Mouse (Mus musculus) neural tube, embryonic 14.5 days (tissue): Measurements from ENCODE around the gene Ndst2. TPM values are rescaled to one million over a fixed set of nuclear protein-coding genes. Genes with fewer than 3 reads are reported as not detected.

Experiments used
- ATAC-seq: fragments of 200-750 bp; cut with Nextera tagmentation; 2 replicates; pipeline ENCODE4 v1.8.0; 2017; ENCODE audit warnings: low read depth, mild to moderate bottlenecking, moderate TSS enrichment, moderate library complexity
- H3K27ac ChIP-seq: fragments of 300-500 bp; sonication (generic); 2 replicates; pipeline ENCODE4 v1.5.1; 2014; ENCODE audit warnings: low read depth, mild to moderate bottlenecking, control low read depth, low read length, moderate library complexity, mixed read lengths
- H3K27me3 ChIP-seq: fragments of 300-500 bp; sonication (generic); 2 replicates; pipeline ENCODE4 v1.6.1; 2014; ENCODE audit warnings: low read length; ENCODE audit not compliant: control insufficient read depth, insufficient read depth
- H3K36me3 ChIP-seq: fragments of 300-500 bp; sonication (generic); 2 replicates; pipeline ENCODE4 v1.6.1; 2014; ENCODE audit warnings: low read length, mixed read lengths; ENCODE audit not compliant: control insufficient read depth, insufficient read depth
- H3K4me1 ChIP-seq: fragments of 300-500 bp; sonication (generic); 2 replicates; pipeline ENCODE4 v1.6.1; 2014; ENCODE audit warnings: low read length; ENCODE audit not compliant: control insufficient read depth, insufficient read depth
- H3K4me2 ChIP-seq: fragments of 300-500 bp; sonication (generic); 2 replicates; pipeline ENCODE4 v1.6.1; 2014; ENCODE audit warnings: mild to moderate bottlenecking, low read depth, low read length, control low read depth
- H3K4me3 ChIP-seq: fragments of 300-500 bp; sonication (generic); 2 replicates; pipeline ENCODE4 v1.5.1; 2014; ENCODE audit warnings: low read depth, low read length, control low read depth, mixed read lengths
- H3K9ac ChIP-seq: fragments of 300-500 bp; sonication (generic); replicated peaks from 2 replicates; pipeline ENCODE4 v1.6.1; 2014; ENCODE audit warnings: low read depth, mild to moderate bottlenecking, control low read depth, low read length, mixed read lengths
- H3K9me3 ChIP-seq: fragments of 300-500 bp; sonication (generic); 2 replicates; pipeline ENCODE4 v1.6.1; 2016; ENCODE audit warnings: low read length; ENCODE audit not compliant: control insufficient read depth
- WGBS: fragments of 180-500 bp; shearing (Covaris S2); extraction: QIAGEN DNeasy Blood & Tissue Kit; methylation state at CpG from one replicate; pipeline ENCODE4 v1.1.7; 2014; 5-methylcytosine and 5-hydroxymethylcytosine counted together
- polyA plus RNA-seq: library from polyadenylated mRNA; unstranded; fragments of >200 nt; fragmentation: Nextera tagmentation; extraction: Ambion mirVana; gene quantifications from 2 replicates; pipeline ENCODE4 v1.2.1, GENCODE M21; 2014

Ndst2 gene
- 17.7 and 17.8 TPM in 2 replicates for polyA plus RNA-seq

GRCm38 (mm10) chr14:20733952-20734774 is at the start of gene Ndst2:
Gene Ndst2, minus strand, starts transcription at chr14:20734562.
- Histone ChIP-seq H3K9ac (peak within 1 kb of the TSS; percentile 77), H3K36me3 (peaks cover 24% of the 10 kb centered on the region), H3K4me1 (peaks cover 14% of the 10 kb centered on the region), H3K4me2 (peak within 1 kb of the TSS; percentile 92), H3K27me3 (no peaks in the 10 kb centered on the region), H3K4me3 (peak within 1 kb of the TSS; percentile 78), H3K9me3 (no peaks in the 10 kb centered on the region), H3K27ac (peak within 1 kb of the TSS; percentile 83)
- ATAC-seq = peak; percentile 98
- under 1% methylated on average over 73 of the region's 81 CpGs for WGBS

- H3K36me3 ChIP-seq = peaks cover 26% of the 10 kb centered on the region; the same call in 1 of the 2 replicates
- WGBS = 96% methylated on average over 6 of the region's 6 CpGs
Observed at GRCm38 (mm10) chr14:20783526-20783925, 49.2 kb upstream of the Ndst2 start.

GRCm38 (mm10) chr14:20782860-20783259 is 48.5 kb upstream of the Ndst2 start:
- Histone ChIP-seq H3K9ac (no peak overlapping the region), H3K4me1 (peaks cover 9% of the 10 kb centered on the region), H3K4me2 (no peak overlapping the region), H3K9me3 (no peaks in the 10 kb centered on the region), H3K36me3 (peaks cover 29% of the 10 kb centered on the region; the same call in 1 of the 2 replicates), H3K27ac (no peak overlapping the region), H3K27me3 (no peaks in the 10 kb centered on the region), H3K4me3 (no peak overlapping the region)
- WGBS = 89% methylated on average over 7 of the region's 7 CpGs
- no peak for ATAC-seq

More at GRCm38 (mm10) chr14:20783526-20783925, 49.2 kb upstream of the Ndst2 start:
- Histone ChIP-seq H3K4me2 (no peak overlapping the region), H3K27me3 (no peaks in the 10 kb centered on the region), H3K4me1 (peaks cover 9% of the 10 kb centered on the region), H3K9me3 (no peaks in the 10 kb centered on the region), H3K27ac (no peak overlapping the region), H3K4me3 (no peak overlapping the region), H3K9ac (no peak overlapping the region)
- ATAC-seq = no peak

GRCm38 (mm10) chr14:20780217-20780616 is 45.9 kb upstream of the Ndst2 start:
- Histone ChIP-seq H3K4me2 (no peak overlapping the region), H3K4me1 (no peaks in the 10 kb centered on the region; the same call in 1 of the 2 replicates), H3K9me3 (no peaks in the 10 kb centered on the region), H3K9ac (no peak overlapping the region), H3K27me3 (no peaks in the 10 kb centered on the region), H3K36me3 (peaks cover 26% of the 10 kb centered on the region; the same call in 1 of the 2 replicates), H3K27ac (no peak overlapping the region), H3K4me3 (no peak overlapping the region)
- 88% methylated on average over 8 of the region's 8 CpGs for WGBS
- ATAC-seq = no peak

- H3K4me1 ChIP-seq = no peaks in the 10 kb centered on the region; the same call in 1 of the 2 replicates
- ATAC-seq = peak; percentile 44; the same call in 1 of the 2 replicates
- H3K9ac ChIP-seq = no peak overlapping the region
- 0 out of 2 replicates have a peak overlapping the region, but pooled peaks have one; percentile 28 for H3K27ac ChIP-seq
- H3K4me2 ChIP-seq = no peak overlapping the region
- H3K4me3 ChIP-seq = no peak overlapping the region
- peaks cover 19% of the 10 kb centered on the region; the same call in 1 of the 2 replicates for H3K36me3 ChIP-seq
- 78% methylated on average over 8 of the region's 8 CpGs for WGBS
- H3K27me3 ChIP-seq = no peaks in the 10 kb centered on the region
- H3K9me3 ChIP-seq = no peaks in the 10 kb centered on the region
Observed at GRCm38 (mm10) chr14:20778496-20778895, 44.1 kb upstream of the Ndst2 start.

GRCm38 (mm10) chr14:20775661-20776060 is 41.3 kb upstream of the Ndst2 start:
- Histone ChIP-seq H3K36me3 (peaks cover 19% of the 10 kb centered on the region; the same call in 1 of the 2 replicates), H3K4me2 (no peak overlapping the region), H3K9me3 (no peaks in the 10 kb centered on the region), H3K27me3 (no peaks in the 10 kb centered on the region), H3K4me3 (no peak overlapping the region), H3K4me1 (no peaks in the 10 kb centered on the region; the same call in 1 of the 2 replicates), H3K9ac (no peak overlapping the region), H3K27ac (no peak overlapping the region)
- WGBS = 27% methylated on average over 6 of the region's 6 CpGs
- no peak for ATAC-seq

- H3K4me3 ChIP-seq = no peak overlapping the region
- H3K9me3 ChIP-seq = no peaks in the 10 kb centered on the region
- no peak overlapping the region for H3K27ac ChIP-seq
- H3K4me1 ChIP-seq = no peaks in the 10 kb centered on the region; the same call in 1 of the 2 replicates
- H3K4me2 ChIP-seq = no peak overlapping the region
- WGBS = 73% methylated on average over 3 of the region's 3 CpGs
- peaks cover 19% of the 10 kb centered on the region for H3K36me3 ChIP-seq
- ATAC-seq = no peak
- H3K9ac ChIP-seq = no peak overlapping the region
- no peaks in the 10 kb centered on the region for H3K27me3 ChIP-seq
Observed at GRCm38 (mm10) chr14:20773410-20773809, 39.0 kb upstream of the Ndst2 start.

GRCm38 (mm10) chr14:20772808-20773207 is 38.4 kb upstream of the Ndst2 start:
- Histone ChIP-seq H3K27ac (no peak overlapping the region), H3K9ac (no peak overlapping the region), H3K9me3 (no peaks in the 10 kb centered on the region), H3K27me3 (no peaks in the 10 kb centered on the region), H3K4me3 (no peak overlapping the region), H3K4me1 (no peaks in the 10 kb centered on the region; the same call in 1 of the 2 replicates), H3K36me3 (peaks cover 18% of the 10 kb centered on the region), H3K4me2 (no peak overlapping the region)
- 81% methylated on average over 6 of the region's 6 CpGs for WGBS
- ATAC-seq = no peak

- H3K4me2 ChIP-seq = no peak overlapping the region
- peaks cover 12% of the 10 kb centered on the region for H3K36me3 ChIP-seq
- H3K9me3 ChIP-seq = no peaks in the 10 kb centered on the region
- H3K27ac ChIP-seq = no peak overlapping the region
- no peak overlapping the region for H3K4me3 ChIP-seq
- ATAC-seq = no peak
- H3K4me1 ChIP-seq = no peaks in the 10 kb centered on the region; the same call in 1 of the 2 replicates
- 88% methylated on average over 3 of the region's 3 CpGs for WGBS
- H3K27me3 ChIP-seq = no peaks in the 10 kb centered on the region
- H3K9ac ChIP-seq = no peak overlapping the region
Observed at GRCm38 (mm10) chr14:20771941-20772340, 37.6 kb upstream of the Ndst2 start.
